Mouse (Mus musculus) thymus, postnatal 0 days (tissue): ENCODE data around the gene Dhps. TPM values are rescaled to one million over a fixed set of nuclear protein-coding genes. Genes with fewer than 3 reads are reported as not detected.

Experiments used
- DNase-seq: peaks from one replicate; pipeline ENCODE4 v3.0.0-alpha.2; 2015; ENCODE audit warnings: low spot score
- polyA plus RNA-seq: library from polyadenylated mRNA; unstranded; fragments of >200 nt; fragmentation: Nextera tagmentation; extraction: Ambion mirVana; gene quantifications from 2 replicates; pipeline ENCODE4 v1.2.1, GENCODE M21; 2015

Gene Dhps
- polyA plus RNA-seq = 78.0 and 80.5 TPM in 2 replicates

- peak; percentile 89 for DNase-seq
Observed at GRCm38 (mm10) chr8:85071514-85072281, at the start of gene Dhps. Gene Dhps, plus strand, starts transcription at chr8:85071757.

- DNase-seq = no peak
Observed at GRCm38 (mm10) chr8:85023846-85024245, 47.7 kb upstream of the Dhps start.

- DNase-seq = peak; percentile 94
Observed at GRCm38 (mm10) chr8:85025098-85025932, 46.2 kb upstream of the Dhps start, which contains the start of gene Asna1. Gene Asna1, minus strand, starts transcription at chr8:85025281.

- peak; percentile 94 for DNase-seq
Observed at GRCm38 (mm10) chr8:85026670-85027515, 44.7 kb upstream of the Dhps start, which contains the start of gene Trir. Gene Trir, plus strand, starts transcription at chr8:85026823.

- DNase-seq = no peak
Observed at GRCm38 (mm10) chr8:85027516-85027855, 44.1 kb upstream of the Dhps start.

- peak; percentile 47 for DNase-seq
Observed at GRCm38 (mm10) chr8:85027922-85028321, 43.6 kb upstream of the Dhps start.

- DNase-seq = no peak
Observed at GRCm38 (mm10) chr8:85029271-85029670, 42.3 kb upstream of the Dhps start.

- no peak for DNase-seq
Observed at GRCm38 (mm10) chr8:85032622-85033311, 38.8 kb upstream of the Dhps start.

- DNase-seq = no peak
Observed at GRCm38 (mm10) chr8:85033867-85034266, 37.7 kb upstream of the Dhps start.

GRCm38 (mm10) chr8:85034764-85035163, 36.8 kb upstream of the Dhps start:
- DNase-seq = peak; percentile 92

GRCm38 (mm10) chr8:85035165-85035727, 36.3 kb upstream of the Dhps start:
- DNase-seq = no peak

- peak; percentile 52 for DNase-seq
Observed at GRCm38 (mm10) chr8:85035728-85036310, 35.7 kb upstream of the Dhps start.

- no peak for DNase-seq
Observed at GRCm38 (mm10) chr8:85036381-85036717, 35.2 kb upstream of the Dhps start.

- peak; percentile 95 for DNase-seq
Observed at GRCm38 (mm10) chr8:85036718-85037365, 34.7 kb upstream of the Dhps start, which contains the start of gene Tnpo2. Gene Tnpo2, plus strand, starts transcription at chr8:85036915.

- no peak for DNase-seq
Observed at GRCm38 (mm10) chr8:85037366-85037680, 34.2 kb upstream of the Dhps start.

- peak; percentile 70 for DNase-seq
Observed at GRCm38 (mm10) chr8:85037681-85038531, 33.7 kb upstream of the Dhps start.

- no peak for DNase-seq
Observed at GRCm38 (mm10) chr8:85043619-85044018, 27.9 kb upstream of the Dhps start.

- no peak for DNase-seq
Observed at GRCm38 (mm10) chr8:85057367-85057766, 14.2 kb upstream of the Dhps start.
